Mouse (Mus musculus): Measurements from ENCODE around the gene Cbfa2t3. TPM values are rescaled to one million over a fixed set of nuclear protein-coding genes. Genes with fewer than 3 reads are reported as not detected.
A peak's percentile ranks its signal among the peaks of the same experiment; 100 is the strongest.

Cbfa2t3 gene
- polyA plus RNA-seq, 1 experiment from 2014 or later = 15.0 TPM

DNA sequence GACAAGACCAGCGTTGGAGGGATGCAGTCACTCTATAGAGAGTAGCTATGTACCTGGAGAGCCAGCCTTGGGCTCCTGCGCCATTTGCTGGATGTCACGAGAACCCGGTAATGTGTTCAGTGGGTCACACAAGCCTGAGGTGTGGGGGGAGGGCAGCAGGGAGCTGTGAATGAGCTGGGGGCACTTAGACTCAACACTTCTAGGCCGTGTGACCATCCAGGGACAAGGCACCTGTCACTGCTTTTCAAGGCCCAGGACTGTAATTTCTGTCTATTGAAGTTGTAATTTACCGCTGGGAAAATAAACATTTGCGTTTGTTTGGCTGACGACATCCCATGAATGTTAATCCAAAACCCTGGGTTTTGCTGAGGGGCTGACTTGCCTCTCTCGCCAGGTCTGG, 12.0 kb downstream of the Cbfa2t3 start:
- no peak for ATAC-seq
- Histone ChIP-seq H3K27ac (ENCODE audit: low read length) (no peak overlapping the region), H3K4me1 (ENCODE audit: insufficient read depth, low read depth, low read length) (no peaks in the 10 kb centered on the region), H3K9ac (replicated peaks; ENCODE audit: low read depth) (no peak overlapping the region), H3K4me2 (replicated peaks; ENCODE audit: low read depth, low read length) (no peak overlapping the region), H3K36me3 (ENCODE audit: insufficient read depth, low read length) (no peaks in the 10 kb centered on the region), H3K9me3 (ENCODE audit: low read length) (no peaks in the 10 kb centered on the region), H3K27me3 (replicated peaks; ENCODE audit: insufficient read depth, low read length) (peaks cover 15% of the 10 kb centered on the region; the same call in 1 of the 2 replicates), H3K4me3 (ENCODE audit: low read depth, low read length) (no peak overlapping the region)
- TF ChIP-seq CTCF (IDR thresholded peaks at IDR 0.05) = no peak
- 40% methylated on average over 9 of the region's 9 CpGs for WGBS
- no peak for DNase-seq (ENCODE audit: low spot score)

DNA sequence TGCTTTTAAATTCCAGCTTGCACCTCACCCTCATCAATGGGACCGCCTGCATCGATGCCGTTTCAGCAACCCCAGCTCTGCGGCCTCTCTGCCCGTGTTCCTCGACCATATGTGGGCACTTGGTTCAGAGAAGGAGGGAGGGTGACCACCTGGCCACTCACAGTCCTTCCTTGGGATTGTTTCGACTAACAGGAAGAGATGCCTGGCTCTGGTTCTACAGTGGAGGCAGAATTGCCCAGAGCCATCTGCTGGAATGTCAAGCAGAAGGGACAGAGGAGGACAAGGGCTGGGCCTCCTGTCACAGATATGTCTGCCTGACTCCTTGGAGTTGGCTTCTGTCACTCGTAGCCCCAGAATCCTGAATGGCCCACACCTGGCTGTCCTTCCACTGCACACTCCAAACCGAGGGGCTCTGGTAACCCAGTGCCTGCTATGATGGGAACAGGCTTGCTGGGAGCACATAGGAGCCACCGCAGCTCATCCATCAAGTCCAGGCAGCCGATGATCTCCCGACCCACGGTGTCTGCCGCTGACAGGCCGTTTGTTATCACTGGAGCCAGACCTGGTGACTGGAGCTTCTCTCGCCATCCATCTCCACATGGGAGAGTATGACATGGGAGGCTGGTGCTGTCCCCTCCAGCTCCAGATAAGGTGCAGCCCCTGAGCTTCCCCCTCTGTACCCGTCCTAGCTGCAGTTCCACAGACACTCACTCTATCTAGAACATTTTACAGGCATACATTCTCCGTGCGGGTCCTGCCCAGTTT, 13.6 kb downstream of the Cbfa2t3 start:
- 30% methylated on average over 19 of the region's 19 CpGs for WGBS
- no peak for ATAC-seq
- DNase-seq (ENCODE audit: low spot score) = no peak
- no peak overlapping the region for H3K9ac ChIP-seq (replicated peaks; ENCODE audit: low read depth)
- no peak for TF ChIP-seq EP300 (IDR thresholded peaks at IDR 0.05)
- TF ChIP-seq CTCF (IDR thresholded peaks at IDR 0.05) = no peak
- no peaks in the 10 kb centered on the region for H3K9me3 ChIP-seq (ENCODE audit: low read length)
- no peak overlapping the region for H3K4me2 ChIP-seq (replicated peaks; ENCODE audit: low read depth, low read length)
- no peaks in the 10 kb centered on the region for H3K36me3 ChIP-seq (ENCODE audit: insufficient read depth, low read length)
- H3K4me3 ChIP-seq (ENCODE audit: low read depth, low read length) = no peak overlapping the region
- no peaks in the 10 kb centered on the region for H3K4me1 ChIP-seq (ENCODE audit: insufficient read depth, low read depth, low read length)
- no peak overlapping the region for H3K27ac ChIP-seq (ENCODE audit: low read length)
- H3K27me3 ChIP-seq (replicated peaks; ENCODE audit: insufficient read depth, low read length) = peaks cover 23% of the 10 kb centered on the region

DNA sequence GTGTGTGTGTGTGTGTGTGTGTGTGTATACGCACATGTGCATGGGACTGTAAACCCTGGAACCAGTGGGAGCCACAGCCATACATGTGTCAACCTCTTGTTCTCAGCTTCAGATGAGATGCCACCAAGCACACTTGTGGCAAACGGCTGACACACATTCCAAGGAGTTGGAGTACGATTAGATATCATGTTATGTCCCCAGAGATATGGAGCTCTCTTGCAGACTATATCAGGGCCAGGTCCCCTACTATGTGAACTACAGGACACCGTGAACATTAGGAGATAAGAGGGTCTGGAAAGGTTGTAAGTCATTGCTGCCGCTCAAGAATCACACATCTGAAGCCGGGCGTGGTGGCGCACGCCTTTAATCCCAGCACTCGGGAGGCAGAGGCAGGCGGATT, 16.1 kb downstream of the Cbfa2t3 start:
- TF ChIP-seq CTCF (IDR thresholded peaks at IDR 0.05) = no peak
- no peak for TF ChIP-seq EP300 (IDR thresholded peaks at IDR 0.05)
- Histone ChIP-seq H3K27ac (ENCODE audit: low read length) (no peak overlapping the region), H3K27me3 (replicated peaks; ENCODE audit: insufficient read depth, low read length) (peaks cover 28% of the 10 kb centered on the region), H3K9me3 (ENCODE audit: low read length) (no peaks in the 10 kb centered on the region), H3K4me1 (ENCODE audit: insufficient read depth, low read depth, low read length) (0 out of 2 replicates have a peak, but pooled peaks cover 3% of the 10 kb centered on the region), H3K36me3 (ENCODE audit: insufficient read depth, low read length) (no peaks in the 10 kb centered on the region), H3K9ac (replicated peaks; ENCODE audit: low read depth) (no peak overlapping the region), H3K4me3 (ENCODE audit: low read depth, low read length) (no peak overlapping the region), H3K4me2 (replicated peaks; ENCODE audit: low read depth, low read length) (no peak overlapping the region)
- no peak for DNase-seq (ENCODE audit: low spot score)
- 85% methylated on average over 11 of the region's 11 CpGs for WGBS
- no peak for ATAC-seq

DNA sequence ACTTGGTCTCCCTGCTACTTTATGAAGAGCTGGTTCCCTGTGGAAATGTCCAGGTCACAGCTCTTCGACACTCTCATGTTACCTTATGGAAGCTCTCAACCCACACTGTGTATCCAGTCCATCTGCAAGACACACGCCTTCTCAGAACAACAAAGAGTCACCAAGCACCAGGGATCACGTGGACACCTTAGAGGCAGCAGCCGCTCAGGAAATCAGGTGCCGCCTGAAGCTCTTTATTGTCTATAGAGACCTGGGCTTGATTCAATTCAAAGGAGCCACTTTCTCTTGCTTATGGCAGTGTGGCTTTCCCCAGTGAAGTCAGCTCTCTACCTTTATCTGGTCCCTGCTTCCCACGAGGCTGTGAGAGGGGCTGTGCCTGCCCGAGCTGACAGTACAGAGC, 18.7 kb downstream of the Cbfa2t3 start:
- Histone ChIP-seq H3K27ac (ENCODE audit: low read length) (no peak overlapping the region), H3K36me3 (ENCODE audit: insufficient read depth, low read length) (no peaks in the 10 kb centered on the region), H3K4me1 (ENCODE audit: insufficient read depth, low read depth, low read length) (0 out of 2 replicates have a peak, but pooled peaks cover 3% of the 10 kb centered on the region), H3K9me3 (ENCODE audit: low read length) (no peaks in the 10 kb centered on the region), H3K9ac (replicated peaks; ENCODE audit: low read depth) (no peak overlapping the region), H3K27me3 (replicated peaks; ENCODE audit: insufficient read depth, low read length) (peaks cover 15% of the 10 kb centered on the region; the same call in 1 of the 2 replicates), H3K4me2 (replicated peaks; ENCODE audit: low read depth, low read length) (no peak overlapping the region), H3K4me3 (ENCODE audit: low read depth, low read length) (no peak overlapping the region)
- DNase-seq (ENCODE audit: low spot score) (no peak), ATAC-seq (no peak)
- 35% methylated on average over 7 of the region's 7 CpGs for WGBS
- TF ChIP-seq CTCF (IDR thresholded peaks at IDR 0.05) (no peak), EP300 (IDR thresholded peaks at IDR 0.05) (no peak)

DNA sequence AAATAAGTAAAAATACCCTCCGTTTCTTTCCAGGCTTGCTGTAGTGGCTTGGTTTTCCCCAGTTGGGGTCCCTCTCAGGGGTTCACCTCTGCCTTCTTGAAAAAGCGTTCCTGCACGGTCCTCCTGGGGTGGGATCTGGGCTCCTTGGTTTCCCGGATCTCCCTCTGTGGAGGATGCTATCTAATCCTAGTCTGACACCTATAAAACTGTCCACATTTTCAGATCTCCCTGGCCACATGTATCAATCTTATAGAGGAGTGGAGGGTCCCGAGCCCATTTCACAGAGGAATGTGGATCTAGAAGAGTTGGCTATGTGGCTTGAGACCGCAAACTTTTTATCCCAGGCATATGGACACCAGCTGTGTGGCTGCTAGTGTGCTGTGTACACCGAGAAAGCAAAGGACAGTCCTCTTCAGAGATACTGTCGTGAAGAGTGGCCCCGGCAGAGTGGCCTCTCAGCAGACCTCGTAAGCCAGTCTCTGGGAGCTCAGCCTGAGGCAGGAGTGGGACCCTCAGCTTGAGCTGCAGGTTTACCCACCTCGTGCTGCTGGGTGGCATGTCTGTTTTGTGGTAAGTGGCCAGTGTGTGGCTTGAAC, 19.5 kb downstream of the Cbfa2t3 start:
- DNase-seq (ENCODE audit: low spot score) (no peak), ATAC-seq (no peak)
- Histone ChIP-seq H3K4me1 (ENCODE audit: insufficient read depth, low read depth, low read length) (0 out of 2 replicates have a peak, but pooled peaks cover 3% of the 10 kb centered on the region), H3K9me3 (ENCODE audit: low read length) (no peaks in the 10 kb centered on the region), H3K4me2 (replicated peaks; ENCODE audit: low read depth, low read length) (peak overlapping the region; percentile 97), H3K4me3 (ENCODE audit: low read depth, low read length) (peak overlapping the region; percentile 81), H3K36me3 (ENCODE audit: insufficient read depth, low read length) (no peaks in the 10 kb centered on the region), H3K9ac (replicated peaks; ENCODE audit: low read depth) (no peak overlapping the region), H3K27ac (ENCODE audit: low read length) (no peak overlapping the region), H3K27me3 (replicated peaks; ENCODE audit: insufficient read depth, low read length) (peaks cover 18% of the 10 kb centered on the region; the same call in 1 of the 2 replicates)
- no peak for TF ChIP-seq EP300 (IDR thresholded peaks at IDR 0.05)
- TF ChIP-seq CTCF (IDR thresholded peaks at IDR 0.05) = no peak
- WGBS = 24% methylated on average over 11 of the region's 11 CpGs

DNA sequence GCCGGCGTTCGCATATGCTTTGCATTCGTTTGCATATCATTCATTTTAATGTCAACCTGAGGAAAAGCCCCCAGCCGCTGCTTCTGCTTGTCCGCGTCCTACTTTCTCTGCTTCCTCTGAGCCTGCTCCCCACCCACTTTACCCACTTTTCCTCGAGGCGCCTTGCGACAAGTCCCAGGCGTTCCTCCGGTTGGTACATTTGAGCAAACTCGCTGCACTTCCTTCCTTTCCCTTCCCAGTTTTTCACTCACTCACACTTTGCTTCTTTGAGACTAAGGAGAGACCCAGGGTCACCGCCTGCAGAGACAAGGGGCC, 20.1 kb downstream of the Cbfa2t3 start:
- H3K4me2 ChIP-seq (replicated peaks; ENCODE audit: low read depth, low read length) = peak overlapping the region; percentile 97
- no peaks in the 10 kb centered on the region for H3K36me3 ChIP-seq (ENCODE audit: insufficient read depth, low read length)
- ATAC-seq = peak; percentile 18
- H3K27ac ChIP-seq (ENCODE audit: low read length) = peak overlapping the region; percentile 94
- H3K9ac ChIP-seq (replicated peaks; ENCODE audit: low read depth) = peak overlapping the region; percentile 65; the same call in 1 of the 2 replicates
- DNase-seq (ENCODE audit: low spot score) = peak; percentile 74
- 4% methylated on average over 14 of the region's 14 CpGs for WGBS
- TF ChIP-seq EP300 (IDR thresholded peaks at IDR 0.05) (0 out of 2 replicates have a peak, but pooled peaks have one; percentile 21), CTCF (IDR thresholded peaks at IDR 0.05) (no peak)
- H3K4me3 ChIP-seq (ENCODE audit: low read depth, low read length) = peak overlapping the region; percentile 81
- H3K4me1 ChIP-seq (ENCODE audit: insufficient read depth, low read depth, low read length) = 0 out of 2 replicates have a peak, but pooled peaks cover 3% of the 10 kb centered on the region
- H3K27me3 ChIP-seq (replicated peaks; ENCODE audit: insufficient read depth, low read length) = peaks cover 22% of the 10 kb centered on the region; the same call in 1 of the 2 replicates
- H3K9me3 ChIP-seq (ENCODE audit: low read length) = no peaks in the 10 kb centered on the region

All from lung, postnatal 0 days (tissue).